Mouse (Mus musculus): ENCODE measurements around the gene 2210408I21Rik.
"Not testable (repeated sequence)": the region's sequence is repeated elsewhere in the genome, so short reads cannot be mapped to it uniquely, and the experiment has no call there.

The 2210408I21Rik gene

DNA sequence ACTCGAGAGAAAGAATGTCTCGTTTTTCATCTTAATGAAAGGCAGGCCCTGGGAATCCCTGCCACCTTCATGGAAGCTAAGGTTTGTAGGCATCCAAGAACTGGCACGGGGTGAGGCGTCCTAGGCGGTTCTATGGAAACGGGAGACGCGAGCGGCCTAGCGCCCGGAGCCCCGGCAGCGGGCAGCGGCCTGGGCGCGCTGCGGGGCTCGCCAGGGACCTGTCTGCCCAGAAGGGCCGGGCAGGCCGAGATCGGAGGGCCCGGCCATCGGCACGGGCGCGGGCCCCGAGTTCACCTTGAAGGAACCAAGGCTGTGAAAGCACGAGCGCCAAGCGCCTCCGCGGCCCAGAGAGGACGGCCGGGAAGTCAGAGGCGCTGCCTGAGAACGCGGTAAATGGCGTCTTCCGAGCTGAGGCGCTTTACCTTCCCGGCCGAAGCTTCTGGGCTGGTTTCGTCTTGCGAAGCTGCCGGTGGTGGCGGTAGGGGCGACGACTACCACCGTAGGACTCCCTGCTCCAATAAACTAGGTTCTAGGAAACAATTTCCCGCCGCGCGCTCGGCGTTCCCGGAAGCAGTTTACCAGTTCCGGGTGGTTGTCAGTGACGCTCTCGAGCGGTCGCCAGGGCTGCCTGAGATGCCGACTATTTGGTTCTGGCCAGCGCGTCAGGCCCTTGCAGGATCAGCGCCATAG is at the start of gene 2210408I21Rik, which contains the start of gene Slf1:
TSS of gene 2210408I21Rik (plus strand) at position 610 of the 690 bp plus-strand sequence.
TSS of gene Slf1 (minus strand) at position 543 of the 690 bp plus-strand sequence.
- DNase-seq (ENCODE audit: low spot score), result peak; percentile 82

DNA sequence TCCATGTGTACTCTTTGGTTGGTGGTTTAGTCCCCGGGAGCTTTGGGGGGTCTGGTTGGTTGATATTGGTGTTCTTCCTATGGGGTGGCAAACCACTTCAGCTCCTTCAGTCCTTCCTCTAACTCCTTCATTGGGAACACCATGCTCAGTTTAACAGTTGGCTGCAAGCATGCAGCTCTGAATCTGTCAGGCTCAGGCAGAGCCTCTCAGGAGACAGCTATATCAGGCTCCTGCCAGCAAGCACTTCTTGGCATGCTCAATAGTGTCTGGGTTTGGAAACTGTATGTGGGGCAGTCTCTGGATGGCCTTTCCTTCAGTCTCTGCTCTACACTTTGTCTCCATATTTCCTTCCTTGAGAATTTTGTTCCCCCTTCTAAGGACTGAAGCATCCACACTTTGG is 42.5 kb upstream of the 2210408I21Rik start:
- DNase-seq (ENCODE audit: low spot score), result not testable (repeated sequence)

DNA sequence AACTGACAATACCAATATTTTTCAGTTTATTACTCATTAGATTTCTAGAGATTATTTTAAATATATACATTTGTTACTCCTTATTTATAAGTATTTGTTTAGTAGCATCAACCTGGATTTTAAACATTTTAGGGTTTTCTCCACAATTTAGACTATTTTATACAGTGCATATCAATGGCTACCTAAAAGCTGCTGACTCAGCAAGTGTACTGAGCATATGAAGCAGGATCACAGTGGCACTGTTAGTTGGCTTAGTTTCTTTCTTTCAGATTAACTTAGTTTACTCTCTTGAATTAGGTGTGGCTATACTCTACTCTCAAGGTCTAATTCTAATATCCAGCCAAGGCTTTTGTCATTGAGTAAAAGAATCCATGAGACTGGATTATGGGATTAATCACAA is 27.6 kb upstream of the 2210408I21Rik start:
- DNase-seq (ENCODE audit: low spot score), result no peak

DNA sequence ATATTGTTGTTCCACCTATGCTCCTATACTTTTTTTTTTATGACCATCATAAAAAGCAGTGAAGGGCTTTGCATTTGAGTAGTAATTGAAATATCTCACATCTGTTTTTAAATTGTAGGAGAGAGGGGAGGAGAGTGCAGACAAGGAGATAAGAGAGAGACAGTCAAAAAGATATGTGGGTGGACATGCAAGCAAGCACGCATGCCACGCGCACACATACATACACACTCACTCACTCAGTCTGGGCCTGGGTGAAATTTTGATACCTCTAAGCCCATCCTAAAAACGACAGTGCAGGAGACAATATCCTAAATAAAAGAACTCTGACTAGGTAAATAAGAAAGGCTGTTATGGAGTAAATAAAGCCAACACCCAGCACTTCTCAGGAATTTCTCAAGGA is 16.6 kb upstream of the 2210408I21Rik start:
- DNase-seq (ENCODE audit: low spot score), result no peak

DNA sequence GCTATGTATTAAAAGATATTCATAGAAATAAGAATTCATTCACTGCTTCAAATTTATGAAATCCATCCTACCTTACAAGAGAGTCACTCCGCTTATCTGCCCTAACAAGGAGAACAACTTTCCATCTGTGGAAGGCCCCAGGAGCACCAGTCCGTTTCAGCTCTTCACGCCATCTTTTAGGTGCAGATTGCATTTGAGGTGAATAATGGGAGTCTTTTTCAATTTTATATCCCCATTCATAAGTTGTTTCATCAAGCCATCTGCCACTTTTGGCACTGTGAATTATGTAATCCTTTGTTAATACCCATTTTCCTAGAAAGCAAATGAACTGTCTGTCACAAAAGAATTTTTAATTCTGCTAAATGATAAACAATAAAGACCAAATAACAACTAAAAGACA is 10.2 kb upstream of the 2210408I21Rik start:
- DNase-seq (ENCODE audit: low spot score), result no peak

DNA sequence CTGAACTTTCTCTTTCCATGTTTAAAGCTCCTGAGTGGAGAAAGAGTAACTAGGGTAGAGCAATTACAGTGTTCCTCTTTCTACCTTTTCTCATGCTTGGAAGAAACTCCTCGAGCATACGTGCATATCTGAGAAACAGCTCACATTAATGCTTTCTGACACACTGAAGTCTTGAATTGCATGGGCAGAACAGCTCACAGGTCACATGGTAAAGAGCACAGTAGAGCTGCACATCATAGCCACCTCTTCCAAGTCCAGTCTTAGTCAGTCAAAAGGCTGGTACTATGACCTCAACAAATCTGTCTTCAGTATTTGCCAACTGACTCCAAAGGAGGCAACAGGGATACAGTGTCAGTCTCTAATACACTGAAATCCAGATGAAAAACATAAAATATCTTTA is 7.1 kb upstream of the 2210408I21Rik start:
- DNase-seq (ENCODE audit: low spot score), result no peak

DNA sequence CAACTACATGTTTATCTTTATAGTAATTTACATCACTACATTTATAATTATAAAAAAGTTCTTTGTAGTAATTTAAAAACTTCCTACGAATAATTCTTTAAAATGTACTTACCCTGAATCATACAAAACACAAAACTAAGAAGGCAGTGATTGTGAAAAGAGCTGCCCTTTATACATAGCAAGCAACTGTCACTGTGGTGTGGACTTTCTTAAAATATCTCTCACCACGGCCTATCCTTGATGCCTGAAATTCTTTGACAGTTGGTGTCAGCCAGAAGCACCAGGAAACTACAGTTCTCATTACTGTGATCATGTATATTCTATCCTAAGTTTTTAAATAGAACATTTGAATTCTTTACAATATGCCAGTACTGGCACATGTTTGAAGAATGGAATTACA is 4.2 kb upstream of the 2210408I21Rik start:
- no peak for DNase-seq (ENCODE audit: low spot score)

DNA sequence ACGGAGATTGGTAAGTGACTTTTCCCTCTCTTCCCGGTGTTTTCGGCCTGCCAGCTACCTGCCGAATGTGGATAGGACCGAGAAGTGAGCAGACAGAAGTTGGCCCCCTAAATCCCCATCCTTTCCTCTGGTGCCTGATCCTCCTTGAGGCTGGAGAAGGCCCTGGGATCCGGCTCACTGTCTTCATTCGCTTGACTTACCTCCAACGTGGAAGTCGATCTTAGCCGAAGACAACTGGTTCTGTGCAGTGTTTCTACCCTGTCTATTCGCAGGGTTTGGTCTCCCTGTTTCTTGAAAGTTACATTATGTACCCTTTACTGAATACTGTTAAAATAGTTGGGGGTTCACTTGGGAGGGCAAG is 261 bp downstream of the 2210408I21Rik start:
- no peak for DNase-seq (ENCODE audit: low spot score)

DNA sequence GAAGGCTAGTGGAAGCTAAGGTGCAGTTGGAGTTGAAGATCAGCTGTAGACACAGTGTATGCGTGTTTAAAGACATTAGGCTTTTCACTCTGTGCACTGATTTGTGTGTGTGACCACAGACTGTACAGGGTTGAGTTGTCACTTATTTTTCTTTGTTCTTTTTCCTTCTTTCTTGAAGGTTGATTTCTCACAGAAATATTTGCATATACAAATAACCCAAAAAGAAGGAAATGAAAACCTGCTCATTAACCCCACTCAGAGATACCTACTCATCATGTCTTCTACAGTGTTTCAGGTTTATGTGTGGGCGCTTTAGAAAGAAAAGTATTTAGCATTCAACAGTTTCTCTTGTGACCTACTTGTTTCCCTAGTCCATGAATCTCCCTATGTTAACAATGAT is 5.5 kb downstream of the 2210408I21Rik start:
- DNase-seq (ENCODE audit: low spot score), result no peak

DNA sequence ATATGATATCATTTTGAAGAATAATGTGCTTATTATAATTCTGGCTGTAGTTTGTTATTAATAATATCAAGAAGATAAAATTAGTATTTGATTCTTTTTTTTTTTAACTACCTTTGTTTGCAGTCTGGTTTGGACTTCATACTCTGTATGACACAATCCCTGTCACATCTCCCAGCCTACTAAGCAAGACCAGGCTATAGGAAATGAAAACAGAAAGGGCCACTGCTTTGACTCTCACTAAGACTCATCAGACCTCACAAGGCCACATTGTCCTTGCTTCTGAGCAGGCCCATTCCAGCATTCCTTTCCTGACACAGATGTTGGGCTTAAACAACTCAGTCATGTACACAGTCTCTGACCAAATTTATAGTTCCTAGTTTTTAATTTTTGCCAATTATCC is 42.6 kb downstream of the 2210408I21Rik start:
- no peak for DNase-seq (ENCODE audit: low spot score)

DNA sequence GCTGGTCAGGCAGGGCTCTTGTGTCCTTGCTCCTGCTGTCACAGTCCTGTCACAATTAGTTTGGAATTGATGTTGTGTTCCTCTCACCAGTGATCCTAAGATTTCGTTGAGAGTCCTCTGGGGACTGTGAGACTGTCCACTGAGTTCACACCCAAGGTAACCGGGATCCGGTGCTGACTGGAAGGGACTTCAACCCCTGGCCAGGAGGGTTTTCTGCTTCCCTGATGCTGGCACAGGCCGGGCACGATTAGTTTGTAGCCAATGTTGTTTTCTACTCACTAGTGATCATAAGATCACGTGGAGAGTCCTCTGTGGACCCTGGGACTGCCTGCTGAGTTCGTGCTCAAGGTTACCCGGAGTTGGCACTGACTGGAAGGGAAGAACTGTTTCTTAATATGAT is 55.3 kb downstream of the 2210408I21Rik start:
- DNase-seq (ENCODE audit: low spot score), result no peak

DNA sequence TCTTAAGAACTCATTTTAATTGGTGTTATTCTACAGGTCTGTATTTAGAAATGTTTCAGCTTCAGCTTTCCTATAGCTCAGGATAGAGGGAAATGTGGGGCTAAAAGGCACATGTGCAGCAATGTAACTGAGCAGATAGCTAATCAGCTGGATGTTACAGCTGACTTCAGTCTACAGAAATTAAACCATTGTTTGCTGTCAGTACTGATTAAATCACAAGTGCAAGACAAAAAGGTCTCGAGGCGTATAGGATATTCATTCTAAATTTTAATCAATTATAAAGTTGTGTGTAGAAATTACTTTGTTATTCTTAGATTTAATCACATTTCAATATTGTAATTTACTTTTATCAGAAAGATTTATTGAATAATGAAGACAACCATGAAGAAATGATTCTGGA is 56.9 kb downstream of the 2210408I21Rik start:
- no peak for DNase-seq (ENCODE audit: low spot score)

DNA sequence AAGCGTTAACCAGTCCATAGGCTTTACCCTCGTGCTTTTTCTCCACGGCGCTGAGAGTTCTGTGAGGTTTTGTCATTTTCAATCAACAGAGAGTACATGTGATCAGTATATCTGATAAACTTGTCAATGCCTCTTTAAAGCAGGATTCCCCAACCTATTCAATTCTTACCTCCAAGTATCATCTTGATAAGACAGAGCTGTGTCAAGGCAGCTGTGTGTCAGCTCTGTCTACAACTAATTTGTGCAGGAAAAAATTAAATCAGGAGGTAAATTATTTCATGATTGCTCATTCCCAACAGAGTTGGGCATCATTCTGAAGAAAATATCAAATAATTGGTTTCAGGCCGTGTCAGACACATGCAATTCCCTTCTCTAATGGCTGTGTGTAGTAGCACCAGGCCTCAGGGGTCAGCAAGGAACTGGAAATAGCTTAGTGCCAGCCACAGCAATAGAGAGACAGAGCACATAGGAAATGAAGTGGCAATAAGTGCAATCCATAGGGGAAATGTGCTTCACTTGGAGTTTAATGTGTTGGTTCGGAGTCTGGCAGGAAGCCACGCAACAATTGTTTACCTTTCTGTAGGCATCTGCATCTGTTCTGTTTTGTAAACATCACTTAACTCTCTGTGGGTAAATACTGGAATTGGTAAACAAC is 73.6 kb downstream of the 2210408I21Rik start:
- DNase-seq (ENCODE audit: low spot score), result no peak

DNA sequence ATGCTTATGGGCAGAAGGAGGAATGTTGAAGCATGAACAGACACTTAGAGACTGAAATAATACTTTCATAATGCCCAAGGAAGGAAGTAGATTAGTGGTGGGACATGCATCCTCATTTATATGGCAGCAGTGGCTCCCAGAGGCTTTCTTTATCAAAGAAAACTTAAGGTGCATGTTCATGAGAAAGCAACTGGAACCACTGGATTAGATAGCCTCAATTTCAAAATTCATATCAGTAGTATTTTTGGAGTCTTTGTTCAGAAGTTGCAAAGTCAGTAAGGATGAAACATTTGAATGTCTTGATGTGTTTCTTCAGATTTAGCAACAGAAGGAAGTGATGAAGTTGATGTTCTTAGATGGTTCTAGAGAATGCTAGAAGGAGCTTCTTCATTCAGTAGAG is 77.9 kb downstream of the 2210408I21Rik start:
- DNase-seq (ENCODE audit: low spot score), result no peak

DNA sequence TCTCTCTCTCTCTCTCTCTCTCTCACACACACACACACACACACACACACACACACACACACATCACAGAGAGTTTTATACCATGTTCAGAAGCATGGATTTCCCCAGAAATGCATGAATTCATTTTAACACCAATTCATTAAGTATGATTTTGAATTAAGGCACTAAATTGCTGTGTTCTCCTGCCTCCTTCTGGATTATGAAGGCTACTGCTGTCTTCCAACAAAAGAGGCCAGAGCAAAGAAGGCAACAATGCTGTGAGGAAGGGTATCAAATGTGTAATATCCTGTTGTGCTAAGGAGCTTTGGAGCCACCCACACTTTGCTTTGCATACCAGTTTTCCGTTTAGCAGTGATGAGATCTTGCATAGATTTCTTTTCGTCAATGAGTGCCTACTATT is 80.1 kb downstream of the 2210408I21Rik start:
- no peak for DNase-seq (ENCODE audit: low spot score)

DNA sequence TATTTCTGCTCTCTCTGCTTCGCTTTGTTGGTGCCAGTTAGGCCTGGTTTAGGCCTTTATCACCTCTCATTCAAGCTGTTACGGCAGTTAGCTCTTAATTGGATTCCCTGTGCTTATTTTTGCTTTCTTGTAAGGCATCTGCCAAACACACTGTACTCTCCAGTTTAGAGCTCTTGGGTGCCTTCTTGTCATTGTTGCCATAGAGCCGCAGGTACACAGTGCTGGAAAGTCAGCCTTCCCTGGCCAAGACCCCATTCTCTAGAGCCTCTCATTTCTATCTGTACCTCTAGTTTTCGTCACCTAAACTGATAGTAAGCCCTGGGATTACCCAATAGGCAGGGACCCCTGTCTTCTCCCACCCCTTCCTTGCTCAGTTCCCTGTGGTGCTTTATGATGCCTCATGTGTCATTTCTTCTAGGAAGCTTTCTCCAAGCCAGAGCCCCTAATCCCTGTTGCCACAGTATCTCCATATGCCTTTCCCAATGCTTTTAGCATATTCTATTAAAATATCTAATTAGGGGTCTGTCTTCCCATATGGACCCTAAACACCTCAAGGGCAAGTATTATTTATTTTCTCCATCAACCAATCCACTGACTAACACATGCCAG is 82.4 kb downstream of the 2210408I21Rik start:
- no peak for DNase-seq (ENCODE audit: low spot score)

DNA sequence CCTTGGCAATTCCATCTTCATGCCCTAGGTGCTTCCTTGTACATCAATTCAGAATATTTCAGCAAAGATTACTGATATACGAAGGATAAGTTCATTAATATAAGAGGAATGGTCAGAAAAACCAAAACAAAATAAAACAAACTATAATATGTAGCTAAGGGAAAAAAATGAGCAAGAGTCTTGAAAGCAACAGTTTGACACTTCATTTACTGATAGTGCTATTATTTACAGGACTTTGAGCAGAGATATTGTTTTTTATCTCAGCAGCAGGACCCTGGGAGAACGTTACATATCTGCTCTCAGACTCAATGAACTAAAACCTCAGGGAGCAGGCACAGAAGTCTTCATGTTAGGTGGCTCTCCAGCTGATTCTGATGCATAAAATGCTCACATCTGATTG is 85.7 kb downstream of the 2210408I21Rik start:
- DNase-seq (ENCODE audit: low spot score), result no peak

DNA sequence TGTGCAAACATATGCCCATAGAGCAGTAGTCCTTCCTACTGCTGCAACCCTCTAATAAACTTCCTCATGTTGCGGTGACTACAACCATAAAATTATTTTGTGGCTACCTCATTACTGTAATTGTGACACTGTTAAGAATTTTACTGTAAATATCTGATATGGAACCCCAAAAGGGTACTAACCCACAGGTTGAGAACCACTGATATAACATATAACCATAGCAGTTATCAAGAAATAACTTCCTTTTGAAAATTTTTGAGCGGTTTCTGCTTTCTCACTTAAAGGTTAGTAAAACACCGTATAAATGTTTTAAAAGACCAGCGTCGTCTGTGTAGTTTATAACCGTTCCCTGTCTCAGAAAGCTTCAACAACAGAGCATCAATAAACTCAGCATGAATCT is 121.2 kb downstream of the 2210408I21Rik start:
- no peak for DNase-seq (ENCODE audit: low spot score)

DNA sequence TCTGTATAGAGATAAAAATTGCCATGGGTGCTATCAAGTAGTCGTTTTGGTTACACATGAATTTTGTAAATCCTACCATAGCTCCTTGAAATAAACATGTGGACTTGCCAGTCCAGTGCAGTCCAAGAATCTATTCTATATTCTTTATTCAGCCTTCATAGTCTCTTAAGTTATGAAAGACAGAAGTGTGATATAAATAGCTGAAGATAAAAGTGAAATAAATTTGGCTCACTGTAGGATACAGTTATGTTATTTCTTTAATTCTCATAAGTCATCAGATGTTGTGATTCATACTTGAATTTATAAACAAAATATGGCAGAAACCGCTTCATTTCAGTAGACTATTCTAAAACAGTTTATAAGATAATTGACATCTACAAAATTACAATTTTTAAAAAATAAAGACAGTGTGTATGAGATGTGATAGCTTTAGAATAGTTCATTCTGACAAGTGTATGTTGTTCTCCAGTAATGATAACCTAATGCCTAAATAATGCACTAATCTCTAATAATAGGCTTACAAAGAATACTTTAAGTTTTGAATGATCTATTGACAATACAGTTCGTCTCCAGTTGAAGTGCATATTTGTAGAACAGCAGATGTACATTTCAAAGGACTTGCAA is 127.5 kb downstream of the 2210408I21Rik start:
- no peak for DNase-seq (ENCODE audit: low spot score)

DNA sequence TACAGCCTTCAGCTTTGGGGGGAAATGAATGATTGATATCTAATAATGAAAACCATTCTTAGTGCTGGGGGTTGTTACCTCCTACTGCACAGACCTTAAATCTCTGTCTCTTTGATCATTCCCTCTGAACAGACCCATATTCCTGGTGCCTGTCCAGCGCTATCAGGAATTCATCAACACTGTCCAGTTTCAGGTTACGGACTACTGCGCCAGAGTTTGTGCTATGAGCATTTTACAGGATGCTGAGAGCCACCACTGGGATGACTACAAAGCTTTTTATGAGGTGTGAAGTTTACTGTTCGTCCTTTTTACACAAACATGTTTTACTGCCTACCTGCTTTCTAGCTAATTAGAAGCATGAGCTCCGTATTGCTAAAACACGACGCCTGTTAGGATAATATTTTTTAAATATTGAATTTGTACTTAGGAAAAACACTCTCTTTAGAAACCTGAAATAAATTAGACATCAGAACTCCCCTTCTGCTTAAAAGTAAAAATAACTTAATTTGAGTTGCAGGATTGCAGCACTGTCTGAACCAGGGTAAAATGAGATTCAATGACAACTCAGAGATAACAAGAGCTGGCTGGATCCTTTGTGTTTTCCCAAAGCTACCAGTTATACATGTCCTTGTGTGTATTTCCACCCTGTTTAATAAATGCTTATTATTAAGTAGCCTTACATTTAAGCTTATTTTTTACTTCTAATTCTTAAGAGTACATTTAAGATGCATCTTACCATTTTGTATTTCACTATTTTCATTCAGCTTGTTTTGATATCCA is 128.2 kb downstream of the 2210408I21Rik start:
- no peak for DNase-seq (ENCODE audit: low spot score)

DNA sequence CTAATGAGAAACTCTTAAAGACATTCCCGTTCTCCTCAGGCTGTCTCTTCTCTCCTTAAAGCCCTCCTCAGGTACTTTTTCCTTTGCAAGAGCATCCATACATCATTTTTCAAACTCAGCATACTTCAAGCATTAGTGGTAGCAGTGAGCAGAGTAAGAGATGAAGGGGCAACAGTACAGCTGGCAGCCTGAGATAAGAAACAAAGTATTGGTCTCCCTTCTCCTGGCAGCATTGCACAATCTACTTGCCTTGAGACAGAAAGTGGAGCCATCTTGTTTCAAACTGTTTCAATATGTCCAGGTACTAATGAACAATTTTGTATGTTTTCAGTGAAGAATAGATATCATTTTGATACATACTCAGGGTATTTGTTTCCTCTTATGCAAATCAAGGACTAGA is 129.1 kb downstream of the 2210408I21Rik start:
- DNase-seq (ENCODE audit: low spot score), result no peak

DNA sequence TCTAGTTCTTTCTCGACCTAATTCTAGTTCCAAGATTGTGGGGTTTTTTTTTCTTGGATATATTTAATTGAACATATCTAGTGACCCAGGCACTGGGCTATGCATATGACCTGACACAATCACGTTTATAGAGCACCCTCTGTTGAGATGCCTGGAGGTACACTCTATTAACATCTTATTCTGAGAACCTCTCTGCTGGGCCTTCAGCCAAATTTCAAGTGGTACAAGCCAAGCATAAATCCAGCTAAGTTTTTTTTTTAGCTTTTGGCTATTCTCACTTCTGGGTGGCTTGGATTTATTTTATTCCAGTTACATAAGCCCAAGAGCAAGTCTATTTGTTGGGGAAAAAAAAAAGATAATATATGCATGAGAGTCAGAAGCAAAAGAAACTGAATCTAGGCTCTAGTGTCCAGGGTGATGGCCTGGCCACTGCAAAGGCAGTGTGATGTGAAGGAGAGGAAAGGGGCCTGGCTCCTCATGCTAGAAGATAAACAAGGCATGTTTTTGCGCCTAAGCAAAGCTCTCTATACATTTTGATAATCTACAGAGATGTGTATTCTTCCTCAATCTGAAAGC is 139.9 kb downstream of the 2210408I21Rik start:
- DNase-seq (ENCODE audit: low spot score), result no peak

Data from ovary, postnatal 10 days (tissue).